Mouse (Mus musculus) small intestine, adult 2 months (tissue): ENCODE data around the gene Hspa13.

ENCODE experiments used
- CTCF ChIP-seq: fragments of 200-500 bp; IDR thresholded peaks from 2 replicates; pipeline ENCODE4 v1.5.1; 2012; ENCODE audit warnings: low read depth, mild to moderate bottlenecking, control low read depth, inconsistent platforms, low read length, moderate library complexity, mixed read lengths; ENCODE audit not compliant: insufficient replicate concordance, insufficient read length; ENCODE audit errors: extremely low read depth
- POLR2A ChIP-seq: fragments of 200-500 bp; IDR thresholded peaks from 2 replicates; pipeline ENCODE4 v1.6.1; 2012; ENCODE audit warnings: low read depth, mild to moderate bottlenecking, control low read depth, inconsistent platforms, low read length, moderate library complexity

DNA sequence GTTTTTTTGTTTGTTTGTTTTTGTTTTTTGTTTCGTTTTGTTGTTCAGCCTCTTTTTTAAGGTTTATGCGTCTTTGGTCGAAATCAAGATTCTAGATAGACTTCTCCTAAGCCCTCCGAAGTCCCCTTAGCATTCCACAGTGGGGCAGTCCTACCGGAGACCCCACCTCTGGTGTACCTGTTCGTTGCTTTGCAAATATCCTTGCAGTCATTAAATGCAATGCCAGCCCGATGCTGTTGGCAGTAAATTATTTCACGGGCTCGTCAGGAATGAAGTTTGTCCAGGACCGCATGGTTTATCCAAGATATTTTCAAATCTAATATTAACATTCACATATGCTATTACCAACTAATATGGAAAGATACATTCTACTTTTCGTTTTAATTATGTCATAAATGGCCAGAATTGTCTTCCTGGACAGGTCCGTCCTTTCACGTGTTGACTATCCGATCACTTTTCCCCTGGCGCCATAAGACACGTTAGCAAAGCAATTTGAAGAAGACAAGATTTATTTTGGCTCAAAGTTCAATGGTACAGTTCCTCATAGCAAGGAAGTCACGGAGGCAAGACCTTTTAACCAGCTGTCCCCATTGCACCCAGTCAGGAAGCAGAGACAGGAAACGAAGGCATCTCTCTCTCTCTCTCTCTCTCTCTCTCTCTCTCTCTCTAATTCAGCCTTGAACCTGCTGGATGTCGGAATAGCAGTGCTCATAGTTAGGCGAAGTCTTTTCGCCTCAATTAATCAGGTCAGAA is 522 bp upstream of the Hspa13 start:
- TF ChIP-seq CTCF (no peak), POLR2A (no peak)
